29 mouse cellular contexts compared by ENCODE assay signal in genomic region chr12:99389244-99389643, GRCm38 (mm10).
"Had no signal": no experiment of that assay in that cellular context is flagged by ENCODE, and none has a peak within 500 bp of the region (broad histone marks: within the 10 kb centered on the region; RNA-seq: fewer than 3 reads in every experiment).

No protein-coding gene starts in this region.

- H3K27ac ChIP-seq: heart, embryonic 13.5 days; heart, embryonic 15.5 days; hindbrain, embryonic 10.5 days; hindbrain, embryonic 12.5 days; hindbrain, embryonic 13.5 days; hindbrain, embryonic 14.5 days; hindbrain, embryonic 15.5 days; hindbrain, postnatal 0 days; intestine, embryonic 15.5 days; kidney, embryonic 15.5 days; kidney, postnatal 0 days; layer of hippocampus, adult 2 months; left cerebral cortex, adult 2 months had no signal

- H3K4me3 ChIP-seq: heart, embryonic 12.5 days; heart, embryonic 13.5 days; heart, embryonic 15.5 days; hindbrain, embryonic 10.5 days; hindbrain, embryonic 12.5 days; hindbrain, embryonic 13.5 days; hindbrain, embryonic 15.5 days; intestine, embryonic 15.5 days; kidney, embryonic 15.5 days; layer of hippocampus, adult 2 months; left cerebral cortex, adult 2 months had no signal

- DNase-seq: heart, postnatal 10 days; heart, postnatal 14 days; heart, postnatal 36 days; heart, postnatal 4 days; kidney, adult 11 months; kidney, adult 18-20 months; kidney, adult 2 months; kidney, adult 8-10 months; kidney, adult 9 months; kidney, postnatal 10 days; kidney, postnatal 14 days; kidney, postnatal 36 days; kidney, postnatal 4 days; layer of hippocampus, adult 9-11 months; layer of hippocampus, postnatal 36 days had no signal

- H3K27me3 ChIP-seq: heart, embryonic 12.5 days; heart, embryonic 13.5 days; heart, embryonic 15.5 days; hindbrain, embryonic 12.5 days; hindbrain, embryonic 13.5 days; hindbrain, embryonic 15.5 days; intestine, embryonic 15.5 days; kidney, embryonic 15.5 days had no signal
